Mouse (Mus musculus) liver, embryonic 11.5 days (tissue): ENCODE measurements around the gene Tmem198. TPM values are rescaled to one million over a fixed set of nuclear protein-coding genes. Genes with fewer than 3 reads are reported as not detected.

Source experiments
- ATAC-seq: fragments of 200-750 bp; cut with Nextera tagmentation; replicated peaks from 2 replicates; pipeline ENCODE4 v1.8.0; 2017; ENCODE audit warnings: moderate number of reproducible peaks, mild to moderate bottlenecking, moderate TSS enrichment, moderate library complexity; ENCODE audit not compliant: low FRiP score
- DNase-seq: peaks from one replicate; pipeline ENCODE4 v3.0.0-alpha.2; 2017; ENCODE audit warnings: low spot score
- H3K27ac ChIP-seq: fragments of 300-500 bp; sonication (generic); 2 replicates; pipeline ENCODE4 v1.5.1; 2014; ENCODE audit warnings: mild to moderate bottlenecking, low read depth, low read length, control low read depth
- H3K27me3 ChIP-seq: fragments of 300-500 bp; sonication (generic); replicated peaks from 2 replicates; pipeline ENCODE4 v1.6.1; 2014; ENCODE audit warnings: low read length, mixed read lengths; ENCODE audit not compliant: control insufficient read depth, insufficient read depth
- H3K36me3 ChIP-seq: fragments of 300-500 bp; sonication (generic); 2 replicates; pipeline ENCODE4 v1.6.1; 2014; ENCODE audit warnings: mild to moderate bottlenecking, low read length, moderate library complexity, mixed read lengths; ENCODE audit not compliant: control insufficient read depth, insufficient read depth
- H3K4me1 ChIP-seq: fragments of 300-500 bp; sonication (generic); replicated peaks from 2 replicates; pipeline ENCODE4 v1.6.1; 2014; ENCODE audit warnings: low read length, mixed read lengths; ENCODE audit not compliant: control insufficient read depth, insufficient read depth
- H3K4me2 ChIP-seq: fragments of 300-500 bp; sonication (generic); 2 replicates; pipeline ENCODE4 v1.6.1; 2014; ENCODE audit warnings: mild to moderate bottlenecking, control low read depth, moderate library complexity
- H3K4me3 ChIP-seq: fragments of 300-500 bp; sonication (generic); 2 replicates; pipeline ENCODE4 v1.5.1; 2014; ENCODE audit warnings: low read depth, low read length, control low read depth
- H3K9ac ChIP-seq: fragments of 300-500 bp; sonication (generic); 2 replicates; pipeline ENCODE4 v1.6.1; 2014; ENCODE audit warnings: low read depth, low read length, control low read depth
- H3K9me3 ChIP-seq: fragments of 300-500 bp; sonication (generic); 2 replicates; pipeline ENCODE4 v1.6.1; 2016; ENCODE audit warnings: low read length, inconsistent platforms, mixed read lengths; ENCODE audit not compliant: control insufficient read depth
- WGBS: fragments of 180-500 bp; shearing (Covaris S2); extraction: QIAGEN DNeasy Blood & Tissue Kit; methylation state at CpG from one replicate; pipeline ENCODE4 v1.1.7; 2014; 5-methylcytosine and 5-hydroxymethylcytosine counted together
- polyA plus RNA-seq: library from polyadenylated mRNA; unstranded; fragments of >200 nt; fragmentation: Nextera tagmentation; extraction: Ambion mirVana; gene quantifications from 2 replicates; pipeline ENCODE4 v1.2.1, GENCODE M21; 2014

The Tmem198 gene
- polyA plus RNA-seq, 1 experiment from 2014 or later, result 0.15 TPM

DNA sequence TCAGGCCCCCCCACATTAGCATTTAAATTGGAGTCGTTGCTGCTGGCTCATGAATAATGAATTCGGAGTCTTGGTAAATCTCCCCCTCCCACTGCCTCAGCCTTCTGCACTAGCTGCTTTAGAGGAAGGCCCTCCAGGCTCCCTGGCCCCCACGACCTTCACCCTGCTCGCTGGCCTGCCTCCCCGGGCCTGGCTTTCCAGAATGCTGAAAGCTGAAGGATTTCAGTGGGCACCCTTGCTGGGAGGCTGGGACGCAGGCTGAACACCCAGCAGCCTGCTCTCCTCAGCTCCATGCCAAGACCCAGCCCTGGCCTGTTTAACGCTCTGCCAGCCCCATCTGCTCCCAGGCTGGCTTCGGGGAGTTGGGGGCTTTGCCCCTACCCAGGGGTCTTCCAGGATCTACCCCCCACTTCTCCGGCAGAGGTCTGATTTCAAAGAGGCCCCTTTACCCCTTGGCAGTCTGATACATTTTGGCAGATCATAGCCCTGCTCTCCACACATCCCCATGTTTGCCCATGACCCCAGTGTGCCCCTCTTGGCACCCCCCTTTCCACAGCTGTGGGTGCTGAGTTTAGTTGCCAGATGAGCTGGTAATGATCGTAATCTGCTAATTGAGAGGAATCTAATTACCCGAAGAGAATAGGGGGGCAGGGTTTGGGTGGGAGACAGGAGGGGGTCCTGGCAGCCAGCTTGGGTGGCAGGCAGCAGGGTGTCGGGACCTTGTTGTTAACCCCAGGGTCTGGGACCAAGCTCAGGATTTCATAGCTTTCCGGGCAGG, 35.9 kb upstream of the Tmem198 start:
- Histone ChIP-seq H3K4me1 (peaks cover 50% of the 10 kb centered on the region), H3K4me3 (no peak overlapping the region), H3K27me3 (peaks cover 21% of the 10 kb centered on the region), H3K36me3 (peaks cover 2% of the 10 kb centered on the region; the same call in 1 of the 2 replicates), H3K9me3 (no peaks in the 10 kb centered on the region), H3K27ac (no peak overlapping the region), H3K9ac (no peak overlapping the region), H3K4me2 (no peak overlapping the region)
- no peak for DNase-seq
- no peak for ATAC-seq
- 50% methylated on average over 13 of the region's 13 CpGs for WGBS

DNA sequence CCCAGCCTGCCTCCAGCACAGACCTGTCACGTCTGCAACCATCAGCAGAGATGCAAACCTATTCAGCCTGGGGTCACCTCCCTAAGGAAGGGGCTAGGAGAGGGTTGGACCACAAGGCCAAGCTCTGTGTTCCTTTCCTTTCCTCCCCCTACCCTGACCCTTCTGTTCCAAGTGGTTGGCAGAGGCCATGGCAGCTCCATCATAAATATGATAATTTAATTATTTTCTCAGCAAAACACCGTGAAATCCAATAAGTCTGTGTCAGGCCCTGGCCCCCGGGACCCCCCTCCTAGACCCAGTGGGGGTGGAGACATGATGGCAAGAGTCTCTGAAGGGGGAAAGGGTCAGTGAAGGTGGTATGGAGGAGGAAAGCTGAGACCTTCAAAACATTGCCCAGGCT, 35.1 kb upstream of the Tmem198 start:
- no peak for ATAC-seq
- Histone ChIP-seq H3K36me3 (peaks cover 2% of the 10 kb centered on the region; the same call in 1 of the 2 replicates), H3K27ac (no peak overlapping the region), H3K9ac (no peak overlapping the region), H3K4me1 (peaks cover 57% of the 10 kb centered on the region), H3K27me3 (peaks cover 28% of the 10 kb centered on the region), H3K4me2 (no peak overlapping the region), H3K4me3 (no peak overlapping the region), H3K9me3 (no peaks in the 10 kb centered on the region)
- DNase-seq, result no peak
- WGBS, result 57% methylated on average over 3 of the region's 3 CpGs

DNA sequence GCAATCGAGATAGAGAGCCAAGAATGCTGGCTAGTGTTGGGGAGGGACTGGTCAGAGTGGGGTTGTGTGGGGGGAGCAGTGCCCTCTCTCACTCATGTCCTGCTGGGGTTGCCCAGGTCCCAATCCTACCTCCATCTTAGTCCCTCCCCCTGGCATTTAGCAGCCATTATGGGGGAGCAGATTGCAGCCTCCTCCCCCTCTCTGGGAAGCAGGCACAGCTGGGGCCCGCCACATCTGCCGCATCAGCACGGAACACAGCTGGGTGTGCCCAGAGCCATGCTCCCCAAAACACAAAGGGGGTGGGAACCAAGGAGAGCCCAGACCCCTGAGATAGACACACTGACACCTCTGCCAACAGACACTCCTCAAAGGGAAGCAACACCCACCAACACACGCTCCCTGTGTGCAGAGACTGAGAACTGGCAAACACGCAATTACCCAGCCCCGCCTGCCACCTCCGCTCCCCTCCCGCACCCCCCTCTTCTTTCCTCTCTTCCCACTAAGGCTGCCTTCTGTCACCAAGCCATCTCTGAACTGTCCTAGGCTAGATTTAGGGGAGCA, 34.1 kb upstream of the Tmem198 start:
- Histone ChIP-seq H3K4me2 (peak overlapping the region; percentile 70), H3K27me3 (peaks cover 38% of the 10 kb centered on the region), H3K9ac (peak overlapping the region; percentile 44; the same call in 1 of the 2 replicates), H3K4me3 (peak overlapping the region; percentile 40; the same call in 1 of the 2 replicates), H3K36me3 (peaks cover 2% of the 10 kb centered on the region; the same call in 1 of the 2 replicates), H3K4me1 (peaks cover 67% of the 10 kb centered on the region), H3K27ac (peak overlapping the region; percentile 83), H3K9me3 (no peaks in the 10 kb centered on the region)
- ATAC-seq (peak; percentile 21), DNase-seq (no peak)
- WGBS, result 8% methylated on average over 9 of the region's 9 CpGs

DNA sequence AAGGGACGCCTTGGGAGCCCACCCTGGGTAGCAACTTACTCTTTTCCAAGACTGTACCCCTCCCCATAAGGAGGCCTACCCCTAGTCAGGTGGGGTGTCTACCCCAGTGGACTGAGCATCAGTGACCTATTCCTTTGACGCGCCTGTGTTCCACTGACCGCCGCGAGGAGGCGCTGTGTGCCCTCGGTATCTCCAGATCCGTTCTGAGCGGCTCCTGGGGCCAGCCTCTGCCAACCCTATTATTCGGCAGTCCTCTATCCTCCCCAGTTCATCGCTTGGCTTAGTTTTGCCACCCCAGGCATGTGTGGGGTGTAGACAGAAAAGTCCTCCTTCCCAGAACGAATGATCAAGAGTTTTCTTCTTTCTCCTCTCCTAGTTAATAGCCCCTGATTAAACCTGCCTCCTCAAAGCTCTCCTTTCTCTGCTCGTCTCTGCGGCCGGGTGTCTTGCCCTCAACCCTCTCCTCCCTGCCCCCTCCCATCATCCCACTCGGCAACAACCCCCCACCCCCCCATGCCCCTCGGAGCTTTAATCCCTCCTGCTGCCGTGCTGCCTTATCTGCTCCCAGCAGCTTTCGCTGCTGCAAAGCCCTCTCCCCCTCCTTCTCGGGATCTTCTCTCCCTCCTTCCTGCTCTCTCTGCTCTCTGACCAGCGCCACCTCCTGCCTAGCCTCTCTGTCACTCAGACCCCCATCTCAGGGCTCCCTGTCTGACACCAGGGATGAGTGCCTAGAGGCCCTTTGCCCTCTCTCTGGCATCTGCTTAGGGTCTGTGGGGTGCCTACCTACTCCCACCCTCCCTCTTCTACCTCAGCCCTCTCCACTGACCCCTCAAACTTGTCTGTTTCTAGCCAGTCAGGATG, 33.4 kb upstream of the Tmem198 start:
- Histone ChIP-seq H3K36me3 (peaks cover 2% of the 10 kb centered on the region; the same call in 1 of the 2 replicates), H3K4me3 (peak overlapping the region; percentile 40), H3K4me2 (peak overlapping the region; percentile 70), H3K27ac (peak overlapping the region; percentile 83), H3K9me3 (no peaks in the 10 kb centered on the region), H3K9ac (peak overlapping the region; percentile 44), H3K27me3 (peaks cover 45% of the 10 kb centered on the region), H3K4me1 (peaks cover 74% of the 10 kb centered on the region)
- ATAC-seq (peak; percentile 71), DNase-seq (peak; percentile 82)
- WGBS, result under 1% methylated on average over 22 of the region's 22 CpGs

DNA sequence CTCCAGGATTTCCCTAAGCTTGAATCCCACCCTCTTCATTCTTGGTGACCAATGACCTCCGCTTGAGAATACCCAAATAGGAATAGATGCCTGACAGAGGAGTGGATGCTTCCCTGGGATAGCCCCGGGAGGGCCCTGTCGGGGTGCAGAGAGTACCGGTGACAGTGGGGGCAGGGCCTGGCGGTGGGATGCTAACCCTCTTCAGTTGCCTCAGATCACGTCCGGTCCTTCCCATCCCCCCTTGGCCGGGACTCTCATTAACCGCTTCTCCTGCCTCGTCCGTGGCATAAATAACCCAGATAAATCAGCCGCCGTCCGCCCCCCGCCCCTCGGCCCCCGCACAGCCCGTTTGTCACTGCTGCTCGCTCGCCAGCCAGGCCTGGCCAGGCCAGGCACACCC, 32.7 kb upstream of the Tmem198 start:
- DNase-seq (peak; percentile 70), ATAC-seq (no peak)
- H3K4me3 ChIP-seq, result peak overlapping the region; percentile 40
- H3K27me3 ChIP-seq, result peaks cover 52% of the 10 kb centered on the region
- H3K36me3 ChIP-seq, result no peaks in the 10 kb centered on the region; the same call in 1 of the 2 replicates
- H3K9ac ChIP-seq, result peak overlapping the region; percentile 46
- H3K4me1 ChIP-seq, result peaks cover 78% of the 10 kb centered on the region
- H3K27ac ChIP-seq, result peak overlapping the region; percentile 83
- WGBS, result 2% methylated on average over 20 of the region's 20 CpGs
- peak overlapping the region; percentile 70 for H3K4me2 ChIP-seq
- no peaks in the 10 kb centered on the region for H3K9me3 ChIP-seq

DNA sequence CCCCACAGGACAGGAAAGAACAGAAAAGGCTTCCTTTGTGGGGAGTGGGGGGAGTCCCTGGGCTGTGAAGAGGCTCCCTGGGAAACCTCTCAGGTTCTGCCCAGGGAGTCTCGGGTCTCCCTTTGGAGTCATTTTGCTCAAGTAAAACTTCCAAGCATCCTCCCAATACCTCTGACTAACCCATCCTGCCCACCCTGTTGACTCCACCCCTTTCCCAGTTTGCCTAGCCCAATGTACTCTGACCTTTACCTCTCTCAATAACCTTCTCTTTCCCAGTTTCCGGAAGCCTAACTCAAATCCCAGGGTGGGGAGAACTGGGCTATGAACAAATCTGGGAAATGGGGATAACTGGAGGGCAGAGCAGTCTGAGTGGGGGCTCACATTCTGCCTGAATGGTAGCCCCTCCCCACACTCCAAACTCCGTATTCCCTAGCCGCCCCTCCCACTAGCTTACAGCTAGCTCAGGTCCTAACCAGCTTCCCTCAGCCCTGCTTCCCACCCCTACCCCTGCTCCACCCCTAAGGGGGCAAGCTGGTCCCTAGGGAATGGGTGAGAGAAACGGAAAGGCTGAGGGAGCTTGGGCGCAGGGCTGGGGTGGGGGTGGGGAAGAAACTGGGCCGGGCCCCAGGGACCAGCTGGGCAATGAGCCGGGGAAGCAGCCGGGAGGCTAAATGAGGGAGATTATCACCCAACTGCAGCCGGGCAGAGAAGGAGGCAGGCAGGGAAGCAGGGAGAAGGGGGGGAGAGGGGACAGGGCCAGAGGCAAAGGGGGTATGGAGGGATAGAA, 31.9 kb upstream of the Tmem198 start:
- DNase-seq (no peak), ATAC-seq (peak; percentile 15; the same call in 1 of the 2 replicates)
- Histone ChIP-seq H3K9me3 (no peaks in the 10 kb centered on the region), H3K4me1 (peaks cover 78% of the 10 kb centered on the region), H3K27ac (peak overlapping the region; percentile 83), H3K9ac (peak overlapping the region; percentile 46), H3K27me3 (peaks cover 60% of the 10 kb centered on the region), H3K36me3 (no peaks in the 10 kb centered on the region), H3K4me2 (peak overlapping the region; percentile 70), H3K4me3 (peak overlapping the region; percentile 40; the same call in 1 of the 2 replicates)
- 3% methylated on average over 10 of the region's 10 CpGs for WGBS

DNA sequence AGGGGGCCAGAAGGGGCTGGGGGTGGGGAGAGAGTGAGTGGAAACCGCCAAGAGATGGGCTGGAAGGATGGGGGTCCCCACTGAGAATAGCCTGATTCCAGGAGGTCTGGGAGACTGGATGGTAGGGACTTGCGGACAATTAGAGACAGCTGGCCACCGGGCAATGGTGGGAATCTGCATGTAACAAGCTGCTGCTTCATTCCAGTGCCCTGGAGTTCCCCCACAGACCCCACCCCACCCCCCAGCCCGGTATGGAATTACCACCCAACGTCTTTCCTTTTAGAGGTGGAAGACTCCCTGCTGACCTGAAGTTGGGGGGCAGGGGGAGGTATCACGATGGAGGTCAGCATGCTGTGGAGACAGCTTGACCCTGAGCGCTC, 31.3 kb upstream of the Tmem198 start:
- DNase-seq (no peak), ATAC-seq (no peak)
- peaks cover 77% of the 10 kb centered on the region for H3K4me1 ChIP-seq
- peaks cover 66% of the 10 kb centered on the region for H3K27me3 ChIP-seq
- WGBS, result under 1% methylated on average over 7 of the region's 7 CpGs
- H3K4me2 ChIP-seq, result peak overlapping the region; percentile 70
- no peaks in the 10 kb centered on the region for H3K36me3 ChIP-seq
- H3K4me3 ChIP-seq, result peak overlapping the region; percentile 22; the same call in 1 of the 2 replicates
- H3K9me3 ChIP-seq, result no peaks in the 10 kb centered on the region
- H3K27ac ChIP-seq, result peak overlapping the region; percentile 83
- H3K9ac ChIP-seq, result no peak overlapping the region

DNA sequence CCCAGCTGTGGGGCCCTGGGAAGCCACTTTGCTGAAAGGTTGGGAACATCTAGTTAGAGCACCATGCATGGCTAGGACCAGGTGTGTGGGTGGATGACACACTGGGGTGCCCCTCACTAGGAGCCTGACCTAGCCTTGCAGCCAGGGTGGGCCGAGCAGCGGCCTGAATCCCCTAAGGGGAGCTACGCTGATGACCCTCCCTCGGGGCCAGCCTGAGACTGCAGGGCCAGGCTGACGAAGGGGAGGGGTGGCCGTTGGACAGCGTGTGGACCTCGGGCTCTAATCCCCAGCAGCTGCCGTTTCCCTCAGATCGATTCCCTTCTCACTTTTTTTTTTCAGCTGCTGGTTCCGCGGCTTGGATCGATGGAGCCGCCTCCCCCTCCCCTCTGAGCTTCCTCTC, 30.4 kb upstream of the Tmem198 start:
- Histone ChIP-seq H3K27me3 (peaks cover 75% of the 10 kb centered on the region), H3K4me3 (no peak overlapping the region), H3K9me3 (no peaks in the 10 kb centered on the region), H3K9ac (no peak overlapping the region), H3K4me2 (peak overlapping the region; percentile 7; the same call in 1 of the 2 replicates), H3K36me3 (no peaks in the 10 kb centered on the region), H3K4me1 (peaks cover 73% of the 10 kb centered on the region), H3K27ac (0 out of 2 replicates have a peak overlapping the region, but pooled peaks have one; percentile 4)
- 2% methylated on average over 14 of the region's 14 CpGs for WGBS
- ATAC-seq (no peak), DNase-seq (no peak)
